In the genomic region with DNA sequence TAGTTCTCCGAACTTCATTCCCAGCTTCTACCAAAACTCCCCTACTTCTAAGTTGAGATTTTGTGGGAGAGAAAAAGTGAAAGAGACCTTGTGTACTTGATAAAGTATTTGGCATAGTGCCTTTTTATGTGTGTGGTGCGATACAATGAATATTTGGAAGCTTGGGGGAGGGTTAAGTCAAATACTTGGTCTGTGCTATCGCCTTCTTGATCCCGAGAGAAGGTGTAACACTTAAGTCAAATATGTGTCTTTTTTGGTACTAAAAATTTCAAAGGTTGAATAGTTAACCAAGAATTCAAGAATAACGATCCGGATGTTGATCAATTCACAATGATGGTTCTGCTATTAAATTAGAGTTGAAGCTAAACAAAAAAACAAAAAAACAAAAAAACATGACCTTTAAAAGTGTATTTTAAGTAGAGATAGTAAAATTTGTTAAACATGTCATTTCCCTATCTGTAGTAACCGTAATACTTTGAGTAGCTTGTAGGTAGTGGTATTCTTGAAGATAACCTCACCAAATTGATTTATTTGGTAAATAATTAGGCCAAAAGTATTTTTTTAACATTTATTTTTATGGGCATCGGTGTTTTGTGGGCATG, we compare ENCODE assay signal across 8 mouse cellular contexts. TPM values are rescaled to one million over a fixed set of nuclear protein-coding genes. Genes with fewer than 3 reads are reported as not detected.
DNase-seq lines count a peak whose midpoint lies in the region; ATAC-seq and TF ChIP-seq lines count a peak whose summit lies in the region.

No protein-coding gene starts in this region.

- peak overlapping the region; percentile 85 for H3K4me3 ChIP-seq in lung, adult 2 months (replicated peaks; ENCODE audit: extremely low read depth, low read depth, low read length)
- peak overlapping the region; percentile 77 for H3K4me3 ChIP-seq in embryonic facial prominence, embryonic 15.5 days (replicated peaks)
- peak overlapping the region; percentile 81 for H3K4me3 ChIP-seq in limb, embryonic 10.5 days
- H3K4me3 ChIP-seq in neural tube, embryonic 13.5 days, result peak overlapping the region; percentile 79

- peaks cover 2% of the 10 kb centered on the region; the same call in 1 of the 2 replicates for H3K4me1 ChIP-seq in lung, adult 2 months (ENCODE audit: control insufficient read depth, insufficient read depth, low read length)
- H3K4me1 ChIP-seq in embryonic facial prominence, embryonic 15.5 days, result peaks cover 10% of the 10 kb centered on the region; the same call in 1 of the 2 replicates
- peaks cover 21% of the 10 kb centered on the region for H3K4me1 ChIP-seq in limb, embryonic 10.5 days
- peaks cover 34% of the 10 kb centered on the region for H3K4me1 ChIP-seq in neural tube, embryonic 13.5 days (replicated peaks)

- peak overlapping the region; percentile 53 for H3K9ac ChIP-seq in embryonic facial prominence, embryonic 15.5 days
- peak overlapping the region; percentile 92 for H3K9ac ChIP-seq in neural tube, embryonic 13.5 days

- H3K27ac ChIP-seq in embryonic facial prominence, embryonic 15.5 days (replicated peaks), result peak overlapping the region; percentile 100
- peak overlapping the region; percentile 95 for H3K27ac ChIP-seq in limb, embryonic 10.5 days
- peak overlapping the region; percentile 99; the same call in 1 of the 2 replicates for H3K27ac ChIP-seq in neural tube, embryonic 13.5 days (replicated peaks)

- H3K4me2 ChIP-seq in embryonic facial prominence, embryonic 15.5 days (replicated peaks), result peak overlapping the region; percentile 62
- H3K4me2 ChIP-seq in neural tube, embryonic 13.5 days, result peak overlapping the region; percentile 86

- no peak for TF ChIP-seq POLR2A in lung, adult 2 months (IDR thresholded peaks at IDR 0.05; ENCODE audit: borderline replicate concordance, extremely low read depth, low read depth, low read length)

- H3K9me3 ChIP-seq in embryonic facial prominence, embryonic 15.5 days (replicated peaks), result no peaks in the 10 kb centered on the region
- H3K9me3 ChIP-seq in limb, embryonic 10.5 days (replicated peaks), result no peaks in the 10 kb centered on the region
- no peaks in the 10 kb centered on the region for H3K9me3 ChIP-seq in neural tube, embryonic 13.5 days

- TF ChIP-seq CTCF in lung, adult 2 months (IDR thresholded peaks at IDR 0.05; ENCODE audit: insufficient read depth, low read length), result no peak

- no peaks in the 10 kb centered on the region for H3K36me3 ChIP-seq in embryonic facial prominence, embryonic 15.5 days
- peaks cover 12% of the 10 kb centered on the region for H3K36me3 ChIP-seq in limb, embryonic 10.5 days
- H3K36me3 ChIP-seq in neural tube, embryonic 13.5 days, result no peaks in the 10 kb centered on the region

- WGBS in lung, adult 2 months, result 27% methylated on average over 8 of the region's 8 CpGs
- 28% methylated on average over 8 of the region's 8 CpGs for WGBS in embryonic facial prominence, embryonic 15.5 days
- 29% methylated on average over 8 of the region's 8 CpGs for WGBS in limb, embryonic 10.5 days
- WGBS in neural tube, embryonic 13.5 days, result 29% methylated on average over 8 of the region's 8 CpGs

- ATAC-seq in embryonic facial prominence, embryonic 15.5 days (ENCODE audit: insufficient number of reproducible peaks, low FRiP score, low TSS enrichment, low read depth), result no peak
- ATAC-seq in neural tube, embryonic 13.5 days (ENCODE audit: low read depth), result no peak

- no peaks in the 10 kb centered on the region for H3K27me3 ChIP-seq in embryonic facial prominence, embryonic 15.5 days
- H3K27me3 ChIP-seq in limb, embryonic 10.5 days (ENCODE audit: low read depth, poor library complexity, severe bottlenecking), result no peaks in the 10 kb centered on the region
- H3K27me3 ChIP-seq in neural tube, embryonic 13.5 days, result no peaks in the 10 kb centered on the region

- no peak for DNase-seq in lung, adult 2 months
- DNase-seq in lung, postnatal 10 days, result no peak
- no peak for DNase-seq in limb, embryonic 10.5 days (ENCODE audit: low spot score)
- DNase-seq in left cerebral cortex, adult 11 months (ENCODE audit: low spot score), result no peak
- DNase-seq in cerebellum, postnatal 4 days (ENCODE audit: low spot score in 2 of 2), result no peak
- DNase-seq in natural killer cell, adult 2 months (ENCODE audit: low spot score in 2 of 2), result no peak

RNA-seq across cellular contexts. Expression of gene Ccdc58, which starts 1.0 kb away (rescaled TPM):
- polyA plus RNA-seq in lung, adult 2 months (2012; rRNA removed), result 3.6 and 6.8 TPM in 2 replicates
- polyA plus RNA-seq in embryonic facial prominence, embryonic 15.5 days (2015; fragmentation: Nextera tagmentation; extraction: Ambion mirVana), result 67.6 and 76.7 TPM in 2 replicates
- polyA plus RNA-seq in limb, embryonic 10.5 days (2016; fragmentation: Nextera tagmentation; extraction: Ambion mirVana), result 107 and 125 TPM in 2 replicates
- polyA plus RNA-seq in neural tube, embryonic 13.5 days (2015; fragmentation: Nextera tagmentation; extraction: Ambion mirVana), result 41.7 and 46.5 TPM in 2 replicates

RNA-seq across cellular contexts. Expression of gene Fam162a, which starts 1.1 kb away (rescaled TPM):
- polyA plus RNA-seq in lung, adult 2 months (2012; rRNA removed), result 39.7 and 41.3 TPM in 2 replicates
- 615 and 648 TPM in 2 replicates for polyA plus RNA-seq in embryonic facial prominence, embryonic 15.5 days (2015; fragmentation: Nextera tagmentation; extraction: Ambion mirVana)
- polyA plus RNA-seq in limb, embryonic 10.5 days (2016; fragmentation: Nextera tagmentation; extraction: Ambion mirVana), result 353 and 424 TPM in 2 replicates
- 166 and 181 TPM in 2 replicates for polyA plus RNA-seq in neural tube, embryonic 13.5 days (2015; fragmentation: Nextera tagmentation; extraction: Ambion mirVana)

RNA-seq across cellular contexts. Expression of gene Wdr5b, which starts 31.5 kb away (rescaled TPM):
- polyA plus RNA-seq in lung, adult 2 months (2012; rRNA removed), result 1.2 and 2.5 TPM in 2 replicates
- polyA plus RNA-seq in embryonic facial prominence, embryonic 15.5 days (2015; fragmentation: Nextera tagmentation; extraction: Ambion mirVana), result 10.4 and 11.0 TPM in 2 replicates
- polyA plus RNA-seq in limb, embryonic 10.5 days (2016; fragmentation: Nextera tagmentation; extraction: Ambion mirVana), result 5.0 and 8.3 TPM in 2 replicates
- polyA plus RNA-seq in neural tube, embryonic 13.5 days (2015; fragmentation: Nextera tagmentation; extraction: Ambion mirVana), result 12.6 and 14.4 TPM in 2 replicates

RNA-seq across cellular contexts. Expression of gene Csta1, which starts 58.5 kb away (rescaled TPM):
- polyA plus RNA-seq in lung, adult 2 months (2012; rRNA removed), result 1.5 TPM in 1 of 2 replicates, not detected in the other
- 11.4 and 17.2 TPM in 2 replicates for polyA plus RNA-seq in embryonic facial prominence, embryonic 15.5 days (2015; fragmentation: Nextera tagmentation; extraction: Ambion mirVana)
- polyA plus RNA-seq in limb, embryonic 10.5 days (2016; fragmentation: Nextera tagmentation; extraction: Ambion mirVana), result 0.13 TPM in 1 of 2 replicates, not detected in the other
- not detected in 2 replicates for polyA plus RNA-seq in neural tube, embryonic 13.5 days (2015; fragmentation: Nextera tagmentation; extraction: Ambion mirVana)
